Mouse (Mus musculus) CH12.LX (cell line): ENCODE measurements around the gene Gm20388. TPM values are rescaled to one million over a fixed set of nuclear protein-coding genes. Genes with fewer than 3 reads are reported as not detected.
A peak's percentile ranks its signal among the peaks of the same experiment; 100 is the strongest.

ENCODE experiments used
- DNase-seq: peaks from one replicate; pipeline ENCODE4 v3.0.0-alpha.2; 2013; ENCODE audit errors: extremely low read depth
- H3K27ac ChIP-seq: 2 replicates; pipeline ENCODE4 v1.5.1; 2012; ENCODE audit warnings: low read depth, mild to moderate bottlenecking, control low read depth, moderate library complexity; ENCODE audit not compliant: insufficient read depth
- H3K27me3 ChIP-seq: replicated peaks from 2 replicates; pipeline ENCODE3; 2012; ENCODE audit warnings: inconsistent platforms
- H3K36me3 ChIP-seq, 2 experiments: replicated peaks in 1 of 2; 2 replicates each; pipeline versions ENCODE3 to v1.6.1; 2012; ENCODE audit warnings: inconsistent platforms in 1 of 2, low read length in 1 of 2, mild to moderate bottlenecking in 1 of 2, mixed read lengths in 1 of 2, moderate library complexity in 1 of 2; ENCODE audit not compliant: control insufficient read depth in 1 of 2, insufficient read depth in 1 of 2
- H3K4me1 ChIP-seq, 2 experiments: 2 replicates each; pipeline ENCODE4 v1.6.1; 2012; ENCODE audit warnings: inconsistent platforms in 1 of 2, moderate library complexity in 1 of 2; ENCODE audit not compliant: insufficient read depth in 2 of 2, control insufficient read depth in 1 of 2
- H3K4me2 ChIP-seq: 2 replicates; pipeline ENCODE4 v1.6.1; 2012; ENCODE audit warnings: low read depth, mild to moderate bottlenecking, control low read depth; ENCODE audit not compliant: poor library complexity, insufficient read depth, severe bottlenecking
- H3K4me3 ChIP-seq, 3 experiments: fragments of 150-350 bp in 1 of 3; sonication (generic) in 1 of 3; replicated peaks in 1 of 3; 2 replicates each; pipeline versions ENCODE3 to v1.5.1; 2011 to 2012; ENCODE audit warnings: low read depth in 2 of 3, low read length in 2 of 3, mild to moderate bottlenecking in 2 of 3, moderate library complexity in 2 of 3, control low read depth in 1 of 3, improper control_type of control experiment in 1 of 3, inconsistent platforms in 1 of 3, mixed read lengths in 1 of 3; ENCODE audit not compliant: poor library complexity in 1 of 3
- H3K79me2 ChIP-seq: replicated peaks from 2 replicates; pipeline ENCODE4 v1.6.1; 2012; ENCODE audit warnings: mild to moderate bottlenecking, moderate library complexity; ENCODE audit not compliant: control insufficient read depth, poor library complexity, insufficient read depth, severe bottlenecking; ENCODE audit errors: extremely low read depth
- H3K9ac ChIP-seq: 2 replicates; pipeline ENCODE4 v1.6.1; 2012; ENCODE audit warnings: low read depth, mild to moderate bottlenecking, control low read depth, moderate library complexity; ENCODE audit not compliant: insufficient read depth
- H3K9me3 ChIP-seq: replicated peaks from 2 replicates; pipeline ENCODE3; 2012; ENCODE audit warnings: low read length, inconsistent platforms, mixed read lengths
- BHLHE40 ChIP-seq: IDR thresholded peaks from 2 replicates; pipeline ENCODE4 v1.6.1; 2011; ENCODE audit warnings: mild to moderate bottlenecking, low read depth, low read length, improper control_type of control experiment
- CHD1 ChIP-seq: IDR thresholded peaks from 2 replicates; pipeline ENCODE4 v1.6.1; 2012; ENCODE audit warnings: low read depth, low read length, improper control_type of control experiment, inconsistent platforms
- CHD2 ChIP-seq: IDR thresholded peaks from 2 replicates; pipeline ENCODE4 v1.6.1; 2011; ENCODE audit warnings: low read length, improper control_type of control experiment
- CTCF ChIP-seq, 2 experiments: IDR thresholded peaks in 1 of 2; conservative IDR thresholded peaks in 1 of 2; 2 replicates each; pipeline ENCODE4 v1.5.1; 2011 to 2012; ENCODE audit warnings: low read depth in 2 of 2, low read length in 2 of 2, improper control_type of control experiment in 1 of 2, inconsistent platforms in 1 of 2, mild to moderate bottlenecking in 1 of 2, moderate library complexity in 1 of 2
- E2F4 ChIP-seq: IDR thresholded peaks from 2 replicates; pipeline ENCODE4 v1.6.1; 2011; ENCODE audit warnings: low read depth, low read length, improper control_type of control experiment; ENCODE audit not compliant: insufficient replicate concordance
- ELF1 ChIP-seq: IDR thresholded peaks from 2 replicates; pipeline ENCODE4 v1.6.1; 2014; ENCODE audit warnings: low read depth, mild to moderate bottlenecking, inconsistent platforms, low read length, improper control_type of control experiment
- EP300 ChIP-seq: IDR thresholded peaks from 2 replicates; pipeline ENCODE4 v1.6.1; 2011; ENCODE audit warnings: low read length, improper control_type of control experiment
- ETS1 ChIP-seq: conservative IDR thresholded peaks from 2 replicates; pipeline ENCODE4 v1.6.1; 2012; ENCODE audit warnings: low read depth, mild to moderate bottlenecking, inconsistent platforms, low read length, improper control_type of control experiment, moderate library complexity
- GABPA ChIP-seq: IDR thresholded peaks from 2 replicates; pipeline ENCODE4 v1.6.1; 2012; ENCODE audit warnings: low read depth, low read length, improper control_type of control experiment, inconsistent platforms; ENCODE audit not compliant: insufficient replicate concordance
- HCFC1 ChIP-seq: IDR thresholded peaks from 2 replicates; pipeline ENCODE4 v1.6.1; 2012; ENCODE audit warnings: low read depth, mild to moderate bottlenecking, inconsistent platforms, low read length, improper control_type of control experiment
- JUN ChIP-seq: IDR thresholded peaks from 2 replicates; pipeline ENCODE4 v1.6.1; 2011; ENCODE audit warnings: low read depth, mild to moderate bottlenecking, low read length, improper control_type of control experiment, moderate library complexity; ENCODE audit not compliant: insufficient read depth
- JUND ChIP-seq: conservative IDR thresholded peaks from 2 replicates; pipeline ENCODE4 v1.6.1; 2011; ENCODE audit warnings: low read depth, low read length, improper control_type of control experiment
- KAT2A ChIP-seq: IDR thresholded peaks from 2 replicates; pipeline ENCODE4 v1.6.1; 2012; ENCODE audit warnings: low read length, improper control_type of control experiment, inconsistent platforms; ENCODE audit not compliant: insufficient replicate concordance
- MAFK ChIP-seq: IDR thresholded peaks from 2 replicates; pipeline ENCODE4 v1.6.1; 2011; ENCODE audit warnings: low read length, improper control_type of control experiment; ENCODE audit not compliant: insufficient replicate concordance
- MAX ChIP-seq: IDR thresholded peaks from 2 replicates; pipeline ENCODE4 v1.6.1; 2011; ENCODE audit warnings: low read length, improper control_type of control experiment
- MAZ ChIP-seq: IDR thresholded peaks from 2 replicates; pipeline ENCODE4 v1.6.1; 2012; ENCODE audit warnings: low read depth, mild to moderate bottlenecking, inconsistent platforms, low read length, improper control_type of control experiment, moderate library complexity
- MEF2A ChIP-seq: IDR thresholded peaks from 2 replicates; pipeline ENCODE4 v1.6.1; 2014; ENCODE audit warnings: low read depth, mild to moderate bottlenecking, inconsistent platforms, low read length, improper control_type of control experiment, borderline replicate concordance
- MXI1 ChIP-seq: IDR thresholded peaks from 2 replicates; pipeline ENCODE4 v1.6.1; 2011; ENCODE audit warnings: mild to moderate bottlenecking, low read depth, low read length, improper control_type of control experiment
- MYC ChIP-seq: IDR thresholded peaks from 2 replicates; pipeline ENCODE4 v1.6.1; 2011; ENCODE audit warnings: low read depth, mild to moderate bottlenecking, improper control_type of control experiment, low read length
- NELFE ChIP-seq: IDR thresholded peaks from 2 replicates; pipeline ENCODE4 v1.6.1; 2011; ENCODE audit warnings: low read depth, low read length, improper control_type of control experiment
- NRF1 ChIP-seq: IDR thresholded peaks from 2 replicates; pipeline ENCODE4 v1.6.1; 2014; ENCODE audit warnings: low read depth, mild to moderate bottlenecking, inconsistent platforms, low read length, improper control_type of control experiment, moderate library complexity
- PAX5 ChIP-seq: IDR thresholded peaks from 2 replicates; pipeline ENCODE4 v1.6.1; 2012; ENCODE audit warnings: low read length, inconsistent platforms, mixed read lengths
- POLR2A ChIP-seq: IDR thresholded peaks from 2 replicates; pipeline ENCODE4 v1.6.1; 2011; ENCODE audit warnings: low read depth, mild to moderate bottlenecking, improper control_type of control experiment, low read length
- POLR2AphosphoS2 ChIP-seq: IDR thresholded peaks from 2 replicates; pipeline ENCODE4 v1.6.1; 2011; ENCODE audit warnings: low read depth, low read length, improper control_type of control experiment
- RAD21 ChIP-seq: IDR thresholded peaks from 2 replicates; pipeline ENCODE4 v1.6.1; 2011; ENCODE audit warnings: low read depth, mild to moderate bottlenecking, low read length, improper control_type of control experiment, moderate library complexity
- RCOR1 ChIP-seq: conservative IDR thresholded peaks from 2 replicates; pipeline ENCODE4 v1.6.1; 2012; ENCODE audit warnings: low read depth, mild to moderate bottlenecking, inconsistent platforms, low read length, improper control_type of control experiment
- SIN3A ChIP-seq: IDR thresholded peaks from 2 replicates; pipeline ENCODE4 v1.6.1; 2012; ENCODE audit warnings: low read length, improper control_type of control experiment, inconsistent platforms
- SMC3 ChIP-seq: IDR thresholded peaks from 2 replicates; pipeline ENCODE4 v1.6.1; 2011; ENCODE audit warnings: low read depth, low read length, improper control_type of control experiment
- TBP ChIP-seq: conservative IDR thresholded peaks from 2 replicates; pipeline ENCODE4 v1.6.1; 2011; ENCODE audit warnings: low read depth, low read length, improper control_type of control experiment
- USF1 ChIP-seq: IDR thresholded peaks from 2 replicates; pipeline ENCODE4 v1.6.1; 2014; ENCODE audit warnings: low read depth, mild to moderate bottlenecking, inconsistent platforms, low read length, improper control_type of control experiment
- USF2 ChIP-seq: conservative IDR thresholded peaks from 2 replicates; pipeline ENCODE4 v1.6.1; 2011; ENCODE audit warnings: low read depth, low read length, improper control_type of control experiment
- ZC3H11A ChIP-seq: IDR thresholded peaks from 2 replicates; pipeline ENCODE4 v1.6.1; 2012; ENCODE audit warnings: low read depth, mild to moderate bottlenecking, inconsistent platforms, low read length, improper control_type of control experiment
- ZNF384 ChIP-seq: IDR thresholded peaks from 2 replicates; pipeline ENCODE4 v1.6.1; 2012; ENCODE audit warnings: low read depth, low read length, improper control_type of control experiment, inconsistent platforms
- dilution Hi-C: fragments of 300-500 bp; cut with MboI; formaldehyde crosslinking; loops from 2 replicates; pipeline ENCODE4 v1.14.3; 2020; ENCODE audit warnings: low sequenced_read_pairs; ENCODE audit not compliant: extremely low pct_unique_long_range_greater_than_20kb, extremely low pct_ligation_motif_present
- in situ Hi-C: fragments of 300-500 bp; cut with MboI; formaldehyde crosslinking; loops from 3 replicates; pipeline ENCODE4 v1.14.3; 2019; ENCODE audit warnings: low sequenced_read_pairs, low pct_ligation_motif_present, low pct_unique_long_range_greater_than_20kb, mixed read lengths
- polyA plus RNA-seq: library from polyadenylated mRNA; unstranded; fragments of >175 nt; gene quantifications from 2 replicates; pipeline ENCODE4 v1.2.1, GENCODE M21; 2012; ENCODE audit warnings: low read depth; ENCODE audit not compliant: insufficient read length
- total RNA-seq, 2 experiments: library from RNA; depleted of rRNA; stranded (reverse); fragments of 300-350 nt in 1 of 2; fragments of >200 nt in 1 of 2; gene quantifications; 2 replicates each; pipeline ENCODE4 v1.2.3; 2012 to 2014

Gm20388 gene
- total and polyA plus RNA-seq, 3 experiments, result 14.8 to 26.3 (median 22.2) TPM

- TF ChIP-seq POLR2AphosphoS2 (no peak), MAZ (peak; percentile 89), KAT2A (peak; percentile 51; the same call in 1 of the 2 replicates), CHD2 (peak; percentile 38; the same call in 1 of the 2 replicates), RAD21 (peak; percentile 29), SIN3A (peak; percentile 54), TBP (no peak), EP300 (no peak), CTCF (conservative IDR thresholded peaks at IDR 0.05 in 1 of 2, IDR thresholded peaks at IDR 0.05 in 1 of 2; ENCODE audit: low read depth in 2 of 2, low read length in 2 of 2) (peak in 1 of 2 experiments; percentile 47; a peak in 2 of 4 replicates), ZC3H11A (no peak), E2F4 (no peak), SMC3 (peak; percentile 45), ETS1 (peak; percentile 71), MYC (peak; percentile 93), USF2 (no peak), MXI1 (peak; percentile 85), GABPA (no peak), BHLHE40 (peak; percentile 75), JUND (no peak)
These were observed 2373.6 kb downstream of the Gm20388 start (continued) for GRCm38 (mm10) chr8:122284203-122284658.

DNA sequence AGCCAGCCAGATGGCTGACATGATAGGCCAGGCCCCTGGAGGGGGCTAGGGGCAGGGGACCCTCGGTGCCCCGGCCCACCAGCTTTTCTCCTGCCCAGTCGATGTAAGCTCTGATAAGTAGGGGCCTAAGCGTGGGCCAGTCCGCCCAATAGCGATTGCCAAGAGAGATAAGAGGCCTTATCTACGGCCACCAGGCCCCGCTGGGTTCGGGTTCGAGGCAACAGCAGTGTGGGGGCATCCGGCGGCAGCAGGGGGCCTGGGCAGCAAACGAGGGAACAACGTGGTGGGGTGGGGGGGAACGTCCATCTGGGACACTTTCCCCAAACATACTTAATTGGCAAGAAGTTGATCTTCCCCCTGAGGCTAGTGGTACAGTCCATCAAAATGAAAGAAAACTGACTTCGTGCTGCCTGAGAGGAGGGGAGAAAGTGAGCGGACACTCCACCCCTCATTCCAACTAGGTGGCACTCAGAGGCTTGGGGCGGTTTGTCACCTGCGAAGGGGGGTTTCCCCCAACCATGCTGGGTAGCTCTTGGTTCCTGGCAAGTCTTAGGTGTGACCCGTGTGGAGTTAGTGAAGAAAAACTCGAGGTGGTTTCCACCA lies 2374.1 kb downstream of the Gm20388 start:
- H3K27ac ChIP-seq, result peak overlapping the region; percentile 99
- dilution Hi-C loops (no loop called here), in situ Hi-C loops (loop anchor here (5.0 kb wide), 1 partner anchor 43 kb away; no protein-coding TSS in a partner anchor)
- H3K4me1 ChIP-seq, result peaks cover 41 to 57% of the 10 kb centered on the region in 2 experiments
- peaks cover 34% of the 10 kb centered on the region for H3K79me2 ChIP-seq
- no peaks in the 10 kb centered on the region for H3K9me3 ChIP-seq
- H3K9ac ChIP-seq, result peak overlapping the region; percentile 73
- peaks cover 3 to 33% of the 10 kb centered on the region in 2 experiments for H3K36me3 ChIP-seq
- no peaks in the 10 kb centered on the region for H3K27me3 ChIP-seq
- DNase-seq, result peak; percentile 91
- peak overlapping the region; percentile 91 for H3K4me2 ChIP-seq
- H3K4me3 ChIP-seq, result peak overlapping the region; percentile 78 to 89 (median 87)
- TF ChIP-seq ELF1 (0 out of 2 replicates have a peak, but pooled peaks have one; percentile 27), MYC (peak; percentile 93), POLR2A (no peak), JUND (0 out of 2 replicates have a peak, but pooled peaks have one; percentile 42), SMC3 (no peak), MAFK (no peak), HCFC1 (peak; percentile 35; the same call in 1 of the 2 replicates), NRF1 (0 out of 2 replicates have a peak, but pooled peaks have one; percentile 37), MAZ (peak; percentile 94), RAD21 (no peak; the same call in none of the 2 replicates), TBP (peak; percentile 66), CHD1 (peak; percentile 88; the same call in 1 of the 2 replicates), CTCF (conservative IDR thresholded peaks at IDR 0.05 in 1 of 2, IDR thresholded peaks at IDR 0.05 in 1 of 2; ENCODE audit: low read depth in 2 of 2, low read length in 2 of 2) (no peak), ETS1 (peak; percentile 94), USF2 (no peak), KAT2A (0 out of 2 replicates have a peak, but pooled peaks have one; percentile 69), BHLHE40 (peak; percentile 96), JUN (0 out of 2 replicates have a peak, but pooled peaks have one; percentile 14), MAX (peak; percentile 90), POLR2AphosphoS2 (no peak), CHD2 (peak; percentile 72), NELFE (peak; percentile 42), EP300 (peak; percentile 89), MEF2A (peak; percentile 83; the same call in 1 of the 2 replicates), PAX5 (no peak), USF1 (no peak), ZNF384 (0 out of 2 replicates have a peak, but pooled peaks have one; percentile 8), MXI1 (peak; percentile 73), RCOR1 (peak; percentile 91)
